Mouse (Mus musculus): ENCODE measurements around the gene Ralbp1.

Ralbp1 gene

DNA sequence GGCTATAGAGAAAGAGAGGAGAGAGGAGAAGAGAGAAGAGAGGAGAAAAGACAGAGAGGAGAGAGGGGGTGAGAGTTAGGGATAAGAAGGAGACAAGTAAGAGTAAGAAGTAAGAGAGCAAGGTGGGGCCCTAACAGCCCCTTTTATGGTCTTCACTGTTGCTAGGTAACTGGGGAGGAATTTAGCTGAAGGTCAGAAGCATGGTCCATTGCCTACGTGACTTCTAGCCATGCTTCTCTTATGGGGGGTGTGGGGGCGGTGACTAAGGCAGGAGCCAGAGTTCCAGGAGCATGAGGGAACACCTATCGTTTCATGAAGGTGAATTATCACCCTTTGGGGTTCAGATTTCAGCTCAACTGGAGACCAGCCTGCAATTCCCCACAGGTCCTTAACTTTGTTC is 10.4 kb upstream of the Ralbp1 start:
- no peak for DNase-seq (ENCODE audit: low spot score in 2 of 2)

DNA sequence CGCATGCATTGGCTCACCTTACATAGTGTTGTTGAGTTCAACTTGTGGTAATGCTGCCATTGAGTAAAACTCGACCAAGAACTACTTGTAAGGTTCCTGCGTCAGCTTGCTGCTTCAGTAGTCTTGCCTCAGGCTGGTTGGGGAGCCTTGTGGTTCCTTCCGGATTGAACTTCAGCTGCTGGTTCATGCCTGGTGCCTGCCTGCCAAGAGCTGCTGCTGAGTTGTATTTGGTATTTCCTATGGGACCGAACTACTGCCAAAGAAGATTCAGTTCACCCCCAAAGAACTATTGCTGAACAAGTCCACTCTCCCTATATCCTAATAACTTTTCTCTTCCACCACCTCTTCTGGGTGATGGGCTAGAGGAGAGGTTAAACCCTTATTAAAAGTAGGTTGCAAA is 3.9 kb upstream of the Ralbp1 start:
- no peak for DNase-seq (ENCODE audit: low spot score in 2 of 2)

DNA sequence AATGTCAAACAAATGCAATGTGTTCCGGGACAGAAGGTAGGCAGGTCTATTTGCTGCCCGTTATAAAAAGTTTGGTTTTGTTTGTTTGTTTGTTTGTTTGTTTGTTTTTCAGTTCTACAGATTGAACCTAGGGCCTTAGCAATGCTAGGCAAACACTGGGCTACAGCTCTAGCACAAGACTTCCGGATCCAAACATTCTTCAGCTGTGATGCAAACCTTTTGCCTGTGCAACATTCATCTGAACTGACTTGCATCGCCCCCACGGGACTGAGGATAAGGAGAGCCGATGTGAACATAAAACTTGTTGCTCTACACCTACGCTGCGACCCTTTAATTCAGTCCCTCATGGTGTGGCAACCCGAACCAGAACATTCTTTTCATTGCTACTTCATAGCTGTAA is 973 bp upstream of the Ralbp1 start:
- DNase-seq (ENCODE audit: low spot score in 2 of 2) = no peak

DNA sequence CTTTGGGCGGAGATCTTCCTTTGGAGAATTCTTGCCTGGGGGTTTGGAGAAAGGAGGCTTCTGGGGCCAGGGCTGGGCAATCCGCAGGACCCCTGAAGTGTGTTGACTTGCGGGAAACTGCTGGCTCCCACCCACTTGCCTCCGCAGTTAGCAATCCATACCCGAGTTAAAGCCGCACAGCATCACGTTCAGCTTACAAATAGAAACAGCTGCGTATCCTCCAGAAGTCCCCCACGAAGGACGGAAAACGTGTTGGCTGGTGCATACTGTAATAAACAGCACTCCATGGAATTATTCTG is 251 bp downstream of the Ralbp1 start:
- DNase-seq (ENCODE audit: low spot score in 2 of 2) = no peak

DNA sequence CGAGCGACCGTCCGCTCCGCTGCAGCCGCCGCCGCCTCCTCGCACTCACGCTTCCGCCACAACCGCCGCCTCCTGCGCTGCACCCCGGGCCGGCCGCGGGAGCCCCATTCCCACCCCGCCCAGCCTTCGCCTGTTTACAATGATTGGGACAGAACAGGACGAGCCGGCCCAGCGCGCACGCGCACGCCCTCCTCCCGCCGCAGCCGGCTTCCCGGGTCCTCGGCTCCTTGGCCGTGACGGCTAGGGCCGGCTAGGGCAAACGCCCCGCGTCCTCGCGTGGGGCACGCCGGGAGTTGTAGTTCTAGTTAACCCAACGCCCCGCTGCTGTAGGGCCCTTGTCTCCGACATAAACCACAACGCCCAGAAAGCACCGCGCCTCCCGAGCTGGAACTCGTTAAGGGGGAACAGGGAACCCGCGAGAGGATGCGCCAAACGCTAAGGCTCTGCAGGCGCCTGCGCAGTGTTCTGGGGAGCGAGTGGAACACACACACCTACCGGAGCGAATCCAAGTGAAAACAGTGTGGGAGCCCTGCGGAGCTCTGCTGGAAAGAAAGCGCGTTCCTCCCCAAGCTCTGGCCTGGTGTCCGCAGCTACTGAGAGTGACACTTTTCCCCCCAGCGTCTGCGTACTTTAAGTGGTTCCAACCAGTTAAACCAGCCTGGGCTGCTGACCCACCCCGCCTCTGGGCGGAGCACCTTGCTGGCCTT is 754 bp downstream of the Ralbp1 start:
- DNase-seq (ENCODE audit: low spot score in 2 of 2) = peak; percentile 99 to 100

DNA sequence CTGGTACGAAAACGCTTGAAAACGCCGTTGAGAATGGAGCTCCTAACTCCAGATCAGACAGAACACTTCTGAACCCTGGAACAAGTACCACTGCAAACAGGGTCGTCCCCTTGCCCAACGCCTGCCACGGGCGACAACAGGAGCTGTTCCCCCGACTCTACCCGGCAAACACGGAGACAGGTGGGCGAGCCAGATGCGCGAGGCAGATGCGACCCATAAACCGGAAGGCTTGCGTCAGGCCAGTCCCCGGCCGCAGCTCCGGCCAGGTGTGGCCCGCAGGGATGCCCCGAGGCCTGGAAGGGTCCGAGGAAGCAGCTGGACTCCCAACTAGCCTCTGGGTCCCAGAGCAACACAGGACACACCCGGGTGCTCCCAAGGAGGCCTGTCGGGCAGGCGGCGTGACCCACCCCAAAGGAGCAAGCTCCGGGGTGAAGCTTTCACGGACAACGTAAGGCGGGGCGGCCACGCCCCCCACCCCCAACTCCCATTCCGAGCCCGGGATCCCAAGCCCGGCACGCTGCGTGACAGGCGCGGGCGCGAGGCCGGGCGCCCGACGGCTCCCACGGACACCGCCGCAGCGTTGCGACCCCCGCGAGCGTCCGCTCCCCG is 1.4 kb downstream of the Ralbp1 start:
- DNase-seq (ENCODE audit: low spot score in 2 of 2) = peak in 1 of 2 experiments; percentile 34

DNA sequence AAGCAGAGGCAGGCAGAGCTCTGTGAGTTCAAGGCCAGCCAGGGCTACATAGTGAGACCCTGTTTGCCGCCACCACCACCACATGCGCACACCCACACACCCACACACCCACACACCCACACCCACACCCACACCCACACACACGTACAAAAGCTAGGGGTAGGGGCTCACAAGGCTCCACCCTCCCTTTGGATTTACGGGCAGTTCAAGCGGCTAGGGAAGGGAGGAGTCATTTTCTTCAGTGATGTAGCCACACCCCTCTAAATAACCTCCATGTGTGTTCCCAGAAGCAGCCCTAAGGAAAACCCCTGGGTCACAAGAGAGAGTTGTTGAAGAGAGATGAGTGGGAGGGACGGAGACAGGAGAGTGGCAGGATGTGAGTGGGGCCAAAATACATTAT is 8.6 kb downstream of the Ralbp1 start:
- no peak for DNase-seq (ENCODE audit: low spot score in 2 of 2)

DNA sequence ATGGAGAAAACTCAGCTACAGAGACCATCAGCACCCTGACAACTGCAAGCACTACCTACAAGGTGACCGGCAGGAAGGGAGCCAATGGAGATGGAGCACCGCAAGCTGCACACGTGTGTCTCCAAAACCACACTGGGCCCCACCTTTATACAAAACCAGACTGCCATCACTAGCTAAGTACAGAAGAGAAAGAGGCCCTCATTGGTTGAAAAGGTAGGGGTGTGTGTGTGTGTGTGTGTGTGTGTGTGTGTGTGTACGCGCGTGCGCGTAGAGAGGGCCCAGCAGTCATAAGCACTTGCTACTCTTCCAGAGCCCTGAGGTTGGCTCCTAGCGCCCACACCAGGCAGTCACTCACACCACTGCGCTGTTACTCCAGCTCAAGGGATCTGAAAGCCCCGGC is 11.8 kb downstream of the Ralbp1 start:
- DNase-seq (ENCODE audit: low spot score in 2 of 2) = no peak

DNA sequence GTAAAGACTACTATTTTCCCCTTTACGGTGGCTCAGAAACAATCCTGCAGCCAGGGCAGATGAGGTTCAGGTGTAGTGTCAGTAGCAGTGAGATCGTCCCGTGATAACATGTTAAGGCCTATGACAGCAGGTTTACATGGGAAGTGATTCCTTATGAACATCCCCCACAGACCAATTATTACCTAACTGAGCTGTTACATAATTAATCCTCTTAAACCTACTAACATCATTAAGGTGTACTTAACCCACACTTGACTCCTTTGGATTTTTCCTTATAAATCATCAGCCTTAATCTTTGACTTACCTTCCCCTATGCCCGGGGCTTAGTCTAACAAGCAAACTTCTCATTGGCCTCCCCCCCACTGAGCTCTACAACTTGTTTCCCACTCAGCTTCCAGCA is 12.4 kb downstream of the Ralbp1 start:
- no peak for DNase-seq (ENCODE audit: low spot score in 2 of 2)

DNA sequence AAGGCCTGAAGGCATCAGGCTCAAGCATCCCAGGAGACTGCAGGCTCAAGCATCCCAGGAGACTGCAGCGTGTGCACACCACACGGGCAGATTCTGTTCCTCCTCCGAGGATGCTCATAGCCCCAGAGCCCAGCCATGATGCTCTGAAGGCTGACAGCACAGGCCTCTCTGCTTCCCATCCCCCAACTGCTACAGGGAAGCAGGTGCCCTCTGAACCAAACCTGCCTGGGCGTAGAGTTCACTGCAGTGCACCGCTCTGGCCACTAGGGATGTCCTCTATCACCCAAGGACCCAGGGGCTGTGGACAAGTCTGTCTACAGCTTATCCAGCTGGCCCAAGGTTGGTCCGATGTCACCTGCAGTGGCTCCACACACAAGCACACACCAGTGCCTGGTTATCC is 12.9 kb downstream of the Ralbp1 start:
- no peak for DNase-seq (ENCODE audit: low spot score in 2 of 2)

DNA sequence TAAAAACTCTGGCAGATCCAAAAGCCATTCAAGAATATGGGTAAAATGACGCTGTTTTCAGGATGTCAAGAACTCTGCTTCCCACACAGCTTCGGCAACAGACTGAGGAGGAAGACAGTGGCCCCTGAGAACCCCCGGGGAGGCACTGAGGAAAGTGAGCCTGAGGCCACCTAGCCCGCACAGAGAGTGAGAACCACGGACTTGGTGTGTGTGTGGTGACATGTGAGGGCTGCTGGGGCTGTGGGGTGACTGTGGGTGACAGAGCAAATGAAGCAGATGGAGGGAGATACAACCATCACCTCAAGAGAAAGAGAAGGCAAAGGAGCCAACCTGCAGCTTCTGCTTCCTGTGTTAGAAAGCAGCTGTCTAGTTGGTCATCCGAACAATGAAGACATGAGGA is 13.5 kb downstream of the Ralbp1 start:
- DNase-seq (ENCODE audit: low spot score in 2 of 2) = no peak

DNA sequence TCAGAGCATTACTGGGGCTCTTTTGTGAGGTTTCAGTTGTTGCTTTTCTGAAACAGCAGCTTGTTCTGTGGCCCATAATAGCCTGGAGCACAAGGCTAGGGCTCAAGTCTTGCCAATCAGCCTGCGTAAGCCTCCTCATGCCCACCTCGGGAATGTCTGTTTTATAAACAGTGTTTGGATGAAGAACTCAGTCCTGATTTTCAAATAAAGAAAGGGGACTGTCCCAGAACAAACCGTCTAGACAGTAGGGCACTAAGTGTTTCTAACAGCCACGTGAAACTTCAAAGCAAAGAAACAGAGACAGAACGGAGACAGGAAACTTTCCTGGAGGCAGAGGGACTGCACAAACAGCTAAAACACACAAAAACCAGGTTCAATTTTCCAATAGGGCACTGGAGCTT is 14.0 kb downstream of the Ralbp1 start:
- DNase-seq (ENCODE audit: low spot score in 2 of 2) = no peak

DNA sequence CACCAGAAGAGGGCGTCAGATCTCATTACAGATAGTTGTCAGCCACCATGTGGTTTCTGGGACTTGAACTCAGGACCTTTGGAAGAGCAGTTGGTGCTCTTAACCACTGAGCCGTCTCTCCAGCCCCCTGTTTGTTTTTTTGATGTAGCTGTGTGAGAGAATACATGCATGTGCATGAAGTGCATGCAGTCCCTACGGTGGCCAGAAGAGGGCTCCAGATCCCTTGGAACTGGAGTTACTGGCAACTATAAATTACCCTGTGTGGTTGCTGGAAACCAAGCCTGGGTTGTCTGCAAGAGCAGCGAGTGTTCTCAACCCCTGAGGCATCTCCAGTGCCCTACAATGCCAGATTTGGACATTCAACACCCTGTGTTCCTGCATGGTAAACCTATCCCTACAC is 15.5 kb downstream of the Ralbp1 start:
- DNase-seq (ENCODE audit: low spot score in 2 of 2) = peak in 1 of 2 experiments; percentile 64

DNA sequence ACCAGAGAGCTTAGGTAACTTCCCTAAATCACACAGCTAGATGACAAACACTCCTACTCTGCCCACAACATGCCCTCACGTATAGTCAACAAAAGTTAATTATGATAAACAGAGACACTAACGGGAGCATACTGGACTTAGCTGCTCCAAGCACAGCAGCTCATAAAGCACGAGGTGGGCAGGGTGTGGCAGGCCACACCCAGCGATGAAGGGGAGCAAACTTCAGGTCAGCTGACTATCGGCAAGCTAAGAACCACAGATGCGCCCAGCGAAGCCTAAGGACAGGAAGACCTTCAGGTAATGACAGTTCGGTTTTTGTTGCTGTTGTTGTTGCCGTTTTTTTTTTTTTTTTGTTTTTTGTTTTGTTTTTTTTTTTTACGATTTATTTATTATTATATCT is 15.9 kb downstream of the Ralbp1 start:
- DNase-seq (ENCODE audit: low spot score in 2 of 2) = no peak

DNA sequence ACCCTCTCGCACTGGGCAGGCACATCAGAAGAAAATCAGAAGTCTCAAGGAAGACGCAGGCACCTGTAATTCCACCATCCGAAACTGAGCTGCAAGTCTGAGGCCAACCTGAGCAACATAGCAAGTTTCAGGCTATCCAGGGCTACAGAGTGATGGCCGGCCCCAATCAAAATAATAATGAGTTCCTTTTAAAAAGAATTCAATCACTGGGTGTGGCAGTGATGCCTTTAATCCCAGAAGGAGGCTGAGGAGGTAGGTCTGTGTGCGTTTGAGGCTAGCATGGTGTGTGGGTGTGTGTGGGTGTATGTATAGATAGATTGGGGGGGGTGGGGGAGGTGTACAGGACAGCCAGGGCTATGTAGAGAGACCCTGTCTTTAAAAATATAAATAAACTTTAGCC is 17.6 kb downstream of the Ralbp1 start:
- no peak for DNase-seq (ENCODE audit: low spot score in 2 of 2)

DNA sequence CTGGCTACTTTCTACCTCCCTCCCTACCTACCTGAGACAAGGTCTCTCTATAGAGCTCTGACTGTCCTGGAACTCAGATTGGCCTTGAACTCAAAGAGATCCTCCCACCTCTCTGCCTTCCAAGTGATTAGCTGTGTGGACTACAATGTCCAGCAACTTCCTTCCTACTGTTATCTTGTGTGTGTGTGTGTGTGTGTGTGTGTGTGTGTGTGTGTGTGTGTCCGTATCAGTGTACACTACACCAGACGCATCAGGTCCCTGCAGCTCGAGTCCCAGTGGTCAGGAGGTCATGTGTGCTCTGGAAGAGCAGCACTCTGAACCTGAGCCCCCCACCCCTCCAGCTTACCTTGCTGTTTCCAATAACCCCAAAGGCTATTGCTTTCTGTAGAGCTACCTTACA is 19.4 kb downstream of the Ralbp1 start:
- no peak for DNase-seq (ENCODE audit: low spot score in 2 of 2)

DNA sequence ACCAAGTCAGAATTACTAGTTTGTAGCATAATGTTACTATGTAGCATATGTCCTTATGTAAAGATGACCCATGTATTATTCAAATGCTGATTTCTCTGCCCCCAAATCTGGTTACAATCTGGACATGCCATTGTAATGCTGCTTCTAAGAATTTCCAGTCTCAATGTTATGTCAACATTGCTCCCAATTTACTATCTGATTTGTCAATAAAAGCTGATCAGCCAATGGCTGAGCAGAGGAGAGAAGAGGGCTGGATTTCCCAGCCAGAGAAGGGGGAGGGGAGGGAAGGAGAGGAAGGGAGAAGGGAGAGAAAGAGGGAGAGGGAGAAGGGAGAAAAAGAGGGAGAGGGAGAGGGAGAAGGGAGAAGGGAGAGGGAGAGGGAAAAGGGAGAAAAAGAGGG is 20.3 kb downstream of the Ralbp1 start:
- no peak for DNase-seq (ENCODE audit: low spot score in 2 of 2)

DNA sequence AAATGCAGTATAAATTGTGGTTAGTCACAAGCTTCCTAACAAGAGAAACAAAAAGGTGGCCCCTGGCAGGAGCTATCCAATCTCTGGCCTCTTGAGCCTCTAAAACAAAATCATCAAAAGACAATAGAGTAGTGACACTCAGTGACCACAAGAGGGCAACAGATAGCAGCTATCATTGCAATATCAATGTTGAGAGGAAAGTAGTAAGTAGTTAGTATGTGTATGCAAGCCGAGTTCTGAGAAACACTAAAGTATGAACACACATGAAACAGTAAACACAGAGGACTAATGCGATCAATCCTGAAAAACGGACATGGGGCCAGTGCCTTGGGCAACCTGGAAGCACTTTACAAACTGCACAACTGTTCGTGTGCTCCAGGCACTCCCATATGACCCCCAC is 20.9 kb downstream of the Ralbp1 start:
- no peak for DNase-seq (ENCODE audit: low spot score in 2 of 2)

DNA sequence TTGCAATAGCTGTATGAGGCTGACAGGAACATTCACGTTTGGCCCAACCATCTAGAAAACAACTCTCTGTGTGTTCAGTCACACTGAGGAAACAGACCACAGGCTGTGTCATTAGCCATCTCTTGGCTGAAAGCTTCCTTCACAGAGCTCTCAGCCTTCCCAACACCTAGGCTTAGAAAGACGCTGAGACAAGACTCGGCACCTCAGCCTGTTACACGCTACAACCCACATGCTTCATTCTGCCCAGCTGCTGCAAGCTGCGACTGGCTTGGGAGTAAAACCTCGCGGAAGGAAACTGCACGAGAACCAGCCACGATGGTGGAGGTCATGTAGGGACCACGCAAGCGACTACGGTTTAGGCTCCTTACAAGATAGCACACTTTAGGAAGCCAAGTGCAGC is 21.8 kb downstream of the Ralbp1 start:
- DNase-seq (ENCODE audit: low spot score in 2 of 2) = no peak

DNA sequence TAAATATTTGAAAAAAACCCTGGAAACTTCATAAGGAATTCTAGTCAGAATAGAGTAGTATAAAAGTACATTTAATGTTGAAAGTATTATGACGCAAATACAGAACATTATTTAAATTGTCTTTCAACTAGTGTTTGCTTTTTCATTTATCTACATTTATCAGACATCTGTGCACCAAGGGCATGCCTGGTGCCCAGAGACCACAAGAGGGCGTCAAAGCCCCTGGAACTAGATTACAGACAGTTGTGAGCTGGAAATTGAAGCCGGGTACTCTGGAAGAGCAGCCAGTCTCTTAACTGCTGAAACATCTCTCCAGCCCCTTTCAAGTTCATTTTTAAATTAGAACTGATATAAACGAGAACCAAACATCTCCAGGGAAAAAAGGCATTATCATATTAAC is 23.0 kb downstream of the Ralbp1 start:
- DNase-seq (ENCODE audit: low spot score in 2 of 2) = no peak

DNA sequence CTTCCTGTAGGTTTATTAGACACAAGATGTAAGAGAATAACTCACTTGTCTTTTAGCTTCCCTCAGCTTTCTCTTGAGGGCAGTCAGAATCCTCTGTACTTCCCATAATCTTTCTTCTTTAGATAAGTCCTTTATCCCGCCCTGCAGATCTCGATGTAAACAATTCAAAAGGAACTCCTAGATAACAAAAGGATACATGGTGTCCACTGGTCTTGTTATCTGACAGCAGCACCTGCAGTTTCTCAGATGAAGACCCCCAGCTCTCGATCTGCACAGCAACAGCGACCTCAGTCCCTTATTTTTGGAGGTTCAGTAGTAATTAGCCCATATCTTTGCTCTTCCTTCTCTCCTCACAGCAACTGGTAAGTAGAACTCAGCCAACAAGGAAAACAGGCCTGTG is 28.0 kb downstream of the Ralbp1 start:
- DNase-seq (ENCODE audit: low spot score in 2 of 2) = no peak

DNA sequence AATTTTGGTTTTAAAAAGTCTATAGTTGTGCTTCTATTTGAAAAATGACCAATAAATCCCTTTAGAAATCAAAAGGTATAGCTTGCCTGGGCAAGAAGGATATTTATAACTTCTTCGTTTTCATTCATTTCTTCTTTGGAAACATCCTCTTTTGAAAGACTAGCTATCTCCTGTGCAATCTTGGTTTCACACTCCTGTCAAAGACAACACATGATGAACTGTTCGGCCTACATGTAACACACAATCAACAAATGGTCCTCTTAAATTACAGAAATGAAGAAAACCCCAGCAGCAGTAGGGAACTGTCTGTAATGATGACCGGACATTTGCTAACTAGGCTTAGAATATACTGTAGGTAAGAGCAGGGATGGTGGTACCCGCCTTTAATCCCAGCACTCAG is 31.6 kb downstream of the Ralbp1 start:
- DNase-seq (ENCODE audit: low spot score in 2 of 2) = no peak

DNA sequence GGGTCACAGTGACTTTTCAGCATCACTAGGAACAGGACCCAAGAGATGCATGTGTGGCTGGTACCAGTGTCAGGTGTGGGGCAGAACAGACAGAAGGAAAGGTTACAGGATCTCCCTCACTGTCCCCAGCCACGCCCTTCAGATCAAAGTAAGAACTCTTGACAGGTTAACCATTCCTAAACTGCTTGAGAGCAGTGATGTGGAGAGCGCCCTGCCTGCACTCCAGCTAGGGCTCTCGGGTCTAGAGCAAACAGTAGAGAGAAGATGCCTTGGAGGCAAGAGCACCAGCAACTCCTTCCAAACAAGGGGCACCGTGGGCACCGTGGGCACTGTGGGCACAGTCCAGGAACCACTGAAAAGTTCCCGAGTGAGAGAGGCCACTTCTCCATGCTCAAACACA is 32.3 kb downstream of the Ralbp1 start:
- no peak for DNase-seq (ENCODE audit: low spot score in 2 of 2)

DNA sequence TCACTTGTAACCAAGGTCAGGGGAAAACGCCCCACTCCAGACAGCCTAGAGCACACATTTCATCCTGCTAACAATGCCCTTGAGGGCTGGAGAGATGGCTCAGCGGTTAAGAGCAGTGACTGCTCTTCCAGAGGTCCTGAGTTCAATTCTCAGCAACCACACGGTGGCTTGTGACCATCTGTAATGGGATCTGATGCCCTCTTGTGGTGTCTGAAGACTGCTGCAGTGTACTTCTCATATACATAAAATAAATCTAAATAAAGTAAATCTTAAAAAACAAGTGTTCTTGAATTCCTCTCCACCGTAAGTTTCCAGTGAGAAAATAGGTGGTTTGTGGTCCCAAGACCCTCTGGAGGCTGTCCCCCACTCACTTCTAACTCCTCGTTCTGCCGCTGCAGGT is 33.8 kb downstream of the Ralbp1 start:
- DNase-seq (ENCODE audit: low spot score in 2 of 2) = no peak

All from frontal cortex, postnatal 36 days (tissue).